Mouse (Mus musculus) gastrocnemius, adult 8-10 months (tissue): Measurements from ENCODE around the gene Acot13. TPM values are rescaled to one million over a fixed set of nuclear protein-coding genes. Genes with fewer than 3 reads are reported as not detected.

ENCODE experiments used
- DNase-seq, 2 experiments: peaks; one replicate each; pipeline ENCODE4 v3.0.0; 2022; ENCODE audit warnings: low spot score in 2 of 2
- total RNA-seq, 4 experiments: library from RNA; stranded (reverse); gene quantifications; 2 replicates each; pipeline ENCODE4 v1.2.4; 2022

The Acot13 gene
- total RNA-seq, 4 experiments from 2014 or later: 129 to 137 (median 136) TPM

DNA sequence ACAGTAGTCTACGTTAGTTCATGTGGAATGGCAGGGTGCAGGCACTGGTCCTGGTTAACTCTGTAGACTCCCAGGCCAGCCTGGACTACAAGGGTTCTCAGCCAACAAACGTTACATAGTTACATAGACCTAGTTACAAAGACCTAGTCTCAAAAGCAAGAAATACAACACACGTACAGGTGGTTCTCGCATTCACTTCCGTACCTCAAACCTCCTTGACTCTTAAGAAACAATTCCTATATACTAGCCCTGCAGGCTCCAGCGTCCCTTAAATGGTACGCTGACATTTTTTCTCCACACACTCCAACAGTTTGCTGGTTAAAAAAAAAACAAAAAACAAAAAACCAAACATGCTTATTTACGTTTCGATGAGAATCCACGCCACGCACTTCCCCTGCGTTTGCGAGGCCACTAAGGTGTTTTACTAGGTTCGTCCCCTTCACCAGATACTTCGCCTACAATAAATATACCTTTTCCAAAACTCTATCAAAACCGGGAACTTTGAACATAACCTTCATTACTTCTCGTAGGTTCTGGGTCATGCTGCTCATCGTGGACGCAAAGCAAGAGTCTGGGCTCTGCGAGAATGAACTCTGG is 486 bp downstream of the Acot13 start:
- no peak for DNase-seq

DNA sequence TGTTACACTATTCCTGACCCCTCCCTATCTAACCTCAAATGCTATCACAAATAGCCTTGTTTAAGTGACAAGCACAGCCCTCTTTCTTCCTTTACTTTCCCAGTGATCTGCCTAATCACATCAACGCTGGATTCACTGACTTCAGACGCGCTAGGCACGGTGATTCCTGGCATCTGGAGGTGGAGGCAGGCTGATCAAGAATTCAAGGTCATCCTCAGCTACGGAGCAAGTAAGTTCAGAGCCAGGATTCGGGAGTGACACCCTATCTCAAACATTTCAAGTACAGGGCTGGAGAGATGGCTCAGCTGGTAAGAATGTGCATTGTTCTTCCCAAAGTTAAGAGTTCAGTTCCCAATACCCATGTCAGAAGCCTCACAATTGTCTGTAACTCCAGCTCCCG is 5.2 kb downstream of the Acot13 start:
- DNase-seq: no peak

DNA sequence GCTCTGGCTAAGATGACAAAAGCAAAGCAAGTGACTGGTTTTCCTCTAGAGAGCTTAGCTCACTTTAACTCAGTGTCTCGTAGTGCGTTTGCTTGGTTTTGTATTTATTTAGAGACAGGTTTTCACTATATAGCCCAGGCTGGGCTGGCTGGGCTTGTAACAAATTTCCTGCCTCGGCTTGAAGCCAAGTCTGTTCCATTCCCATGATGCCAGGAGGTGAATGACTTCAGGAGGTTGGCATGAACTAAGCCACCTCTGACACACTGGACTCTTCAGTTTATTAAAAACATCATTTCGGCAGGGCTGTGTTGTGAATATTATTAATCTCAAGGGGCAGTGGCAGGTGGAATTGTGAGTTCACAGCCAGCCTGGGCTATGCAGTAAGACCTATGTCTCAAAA is 5.8 kb downstream of the Acot13 start:
- DNase-seq: no peak

DNA sequence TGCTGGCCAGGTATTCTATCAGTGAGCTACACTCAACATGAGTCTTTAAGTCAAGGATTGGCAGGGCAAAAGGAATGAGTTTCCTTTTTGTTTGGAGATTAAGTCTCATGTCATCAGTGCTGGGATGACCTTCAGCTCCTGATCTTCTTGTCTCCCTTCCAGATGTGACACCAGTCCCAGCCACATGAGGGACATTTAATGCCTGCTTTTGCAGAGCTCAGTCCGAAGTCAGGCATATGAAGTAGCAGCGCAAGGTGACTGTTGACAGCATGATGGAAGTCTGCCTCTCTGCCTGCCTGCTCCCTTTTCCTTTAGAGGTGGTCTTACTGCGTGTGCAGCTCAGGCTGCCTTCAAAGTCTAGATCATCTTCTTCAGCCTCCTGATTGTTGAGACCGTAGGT is 6.7 kb downstream of the Acot13 start:
- no peak for DNase-seq

DNA sequence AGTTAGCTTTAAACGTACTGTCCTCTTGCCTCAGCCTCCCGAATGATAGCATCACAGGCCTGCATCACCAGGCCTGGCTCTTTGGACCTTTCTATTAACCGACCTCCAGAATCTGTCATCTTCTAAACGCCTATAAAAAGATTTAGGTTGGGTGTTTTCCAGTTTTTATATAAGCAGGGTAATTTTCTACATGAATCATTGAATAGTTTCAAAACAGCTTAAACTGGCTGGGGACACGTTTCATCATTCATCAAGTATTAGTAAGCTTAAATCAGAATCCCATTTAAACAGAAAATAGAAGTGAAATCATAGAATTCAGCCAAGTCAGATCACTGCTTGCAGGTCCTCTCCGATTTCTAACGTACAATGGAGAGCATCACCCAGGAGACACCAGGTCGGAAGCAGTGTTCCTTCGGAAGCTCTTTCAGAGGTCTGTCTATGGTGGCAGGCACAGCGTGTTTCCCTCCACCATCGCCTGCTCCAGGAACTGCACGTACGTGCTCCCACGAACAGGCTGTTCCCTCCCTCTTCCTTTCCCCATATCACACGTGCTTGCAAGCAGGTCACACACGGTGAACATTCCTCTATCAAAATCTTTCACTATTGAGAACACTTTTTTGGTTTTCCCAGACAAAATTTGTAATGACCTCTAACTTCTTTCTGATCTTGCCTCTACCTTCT is 8.5 kb downstream of the Acot13 start:
- DNase-seq: no peak

DNA sequence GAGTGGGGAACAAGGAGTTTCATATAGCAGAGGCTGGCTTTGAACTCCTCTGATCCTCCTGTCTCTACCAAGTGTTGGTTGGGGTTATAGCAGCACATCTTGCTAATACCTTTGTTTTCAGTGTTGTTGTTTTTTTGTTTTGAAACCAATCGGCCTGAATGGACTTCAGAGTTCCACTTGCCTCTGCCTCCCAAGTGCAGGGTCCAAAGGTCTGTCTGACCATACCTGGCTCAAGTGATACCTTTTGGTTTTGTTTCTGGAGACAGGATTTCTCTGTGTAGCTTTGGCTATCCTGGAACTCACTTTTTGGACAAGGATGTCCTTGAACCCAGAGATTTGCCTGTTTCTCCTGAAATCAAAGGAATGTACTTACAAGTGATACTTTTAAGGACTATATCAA is 11.4 kb downstream of the Acot13 start:
- DNase-seq: no peak

DNA sequence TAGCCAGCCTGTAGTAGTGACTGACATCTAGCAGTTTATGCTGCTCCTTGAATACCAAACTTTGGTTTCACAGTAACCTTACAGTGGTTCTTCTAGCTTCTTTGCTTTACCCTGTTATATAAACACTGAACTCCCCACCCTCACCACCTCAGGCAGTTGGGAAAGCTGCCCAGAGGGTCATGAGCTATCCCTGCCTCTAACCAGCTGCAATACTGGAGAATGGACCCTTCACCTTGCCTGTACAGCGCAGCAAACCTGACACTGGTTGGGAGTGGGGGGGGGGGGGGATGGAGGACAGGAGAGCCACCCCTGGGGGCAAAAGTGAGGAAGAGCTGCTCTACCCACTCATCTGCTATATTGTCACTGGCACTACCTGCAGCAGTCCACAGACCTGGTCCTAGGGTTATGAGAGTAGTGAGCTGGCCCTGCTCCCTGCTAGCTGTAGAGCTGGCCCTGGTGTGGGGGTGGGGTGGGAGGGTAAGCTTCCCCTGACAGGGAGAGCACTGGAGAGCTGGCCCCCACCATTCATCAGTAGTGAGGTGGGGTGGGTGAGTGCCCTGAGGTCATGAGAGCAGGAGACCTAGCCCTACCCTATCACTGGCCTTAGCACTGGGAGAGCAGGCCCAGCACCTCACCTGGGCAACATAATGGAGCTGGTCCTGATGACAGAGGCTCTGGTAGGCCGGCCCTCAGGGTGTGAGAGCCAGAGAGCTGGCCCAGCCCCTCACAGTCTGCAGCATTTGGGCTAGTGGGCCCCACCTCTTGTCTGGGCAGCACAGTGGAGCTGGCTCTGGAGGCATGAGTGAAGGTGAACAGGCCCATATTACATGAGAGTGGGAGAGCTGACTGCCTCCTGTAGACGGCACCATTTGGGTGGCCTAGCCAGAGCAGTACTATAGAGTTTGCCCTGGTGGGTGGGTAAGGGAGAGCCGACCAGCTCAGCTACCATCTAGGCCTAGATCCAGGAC is 14.9 kb downstream of the Acot13 start:
- DNase-seq: no peak

DNA sequence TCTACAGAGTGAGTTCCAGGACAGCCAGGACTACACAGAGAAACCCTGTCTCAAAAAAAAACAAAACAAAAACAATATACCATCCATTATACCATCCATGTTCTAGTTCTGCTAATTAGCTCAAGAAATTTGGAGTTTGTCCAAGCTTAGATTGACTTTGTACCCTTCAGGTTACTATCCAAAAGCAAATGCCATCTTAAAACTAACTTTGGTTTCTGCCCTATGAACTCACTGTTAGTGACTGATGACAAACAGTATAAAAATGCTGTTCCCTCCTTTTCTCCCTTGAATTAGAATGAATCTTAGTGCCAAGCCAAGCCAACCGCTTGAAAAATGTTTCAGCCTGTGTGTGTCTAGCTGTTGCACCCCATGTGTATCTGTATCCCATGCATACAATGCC is 16.7 kb downstream of the Acot13 start:
- no peak for DNase-seq

DNA sequence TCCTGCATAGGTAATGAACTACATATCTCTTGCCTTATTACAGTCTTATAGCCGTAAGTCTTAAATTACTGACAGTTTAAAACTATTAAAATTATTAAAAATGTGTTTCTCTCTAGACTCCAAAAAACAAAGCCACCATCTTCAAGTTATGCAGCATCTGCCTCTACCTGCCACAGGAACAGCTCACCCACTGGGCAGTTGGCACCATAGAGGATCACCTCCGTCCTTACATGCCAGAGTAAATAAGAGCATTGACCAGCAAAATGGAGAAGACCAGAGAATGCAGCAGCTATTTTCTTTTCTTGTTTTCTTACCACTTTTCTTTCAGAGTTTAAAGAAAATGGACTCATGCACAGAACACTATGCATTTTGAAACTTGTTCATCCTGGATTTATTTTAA is 18.8 kb downstream of the Acot13 start:
- no peak for DNase-seq

DNA sequence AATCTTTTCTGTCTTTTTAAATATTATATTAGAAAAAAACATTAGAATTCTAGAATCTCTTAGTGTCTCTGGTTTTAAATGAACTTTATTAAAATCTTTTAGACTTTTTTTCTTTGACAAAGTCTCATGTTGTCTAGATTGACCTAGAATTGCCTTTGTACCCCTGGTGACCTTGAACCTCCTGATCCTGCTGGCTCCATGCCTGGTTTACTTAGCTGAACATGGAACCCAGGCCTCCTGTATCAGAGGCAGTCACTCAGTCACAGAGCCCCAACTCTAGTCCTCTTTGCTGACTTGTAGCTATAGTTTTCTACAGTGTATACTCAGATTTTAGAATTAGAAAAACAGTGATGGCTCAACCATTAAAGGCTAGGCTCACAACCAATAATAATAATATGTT is 25.3 kb downstream of the Acot13 start:
- no peak for DNase-seq

DNA sequence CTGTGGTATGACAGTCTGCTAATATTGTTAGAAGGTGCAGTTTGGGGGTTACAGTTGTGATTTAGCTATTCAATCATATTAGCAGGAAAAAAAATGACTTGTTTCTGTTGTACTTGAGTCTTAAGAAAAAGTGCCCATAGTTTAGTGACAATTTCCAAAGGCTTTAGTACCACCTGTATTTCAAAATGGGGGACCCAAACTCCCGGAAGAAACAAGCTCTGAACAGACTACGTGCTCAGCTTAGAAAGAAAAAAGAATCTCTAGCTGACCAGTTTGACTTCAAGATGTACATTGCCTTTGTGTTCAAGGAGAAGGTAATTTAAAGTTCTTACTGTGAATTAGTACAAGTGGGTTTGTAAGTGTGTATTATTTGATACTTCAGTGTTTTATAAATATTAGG is 28.1 kb downstream of the Acot13 start:
- no peak for DNase-seq

DNA sequence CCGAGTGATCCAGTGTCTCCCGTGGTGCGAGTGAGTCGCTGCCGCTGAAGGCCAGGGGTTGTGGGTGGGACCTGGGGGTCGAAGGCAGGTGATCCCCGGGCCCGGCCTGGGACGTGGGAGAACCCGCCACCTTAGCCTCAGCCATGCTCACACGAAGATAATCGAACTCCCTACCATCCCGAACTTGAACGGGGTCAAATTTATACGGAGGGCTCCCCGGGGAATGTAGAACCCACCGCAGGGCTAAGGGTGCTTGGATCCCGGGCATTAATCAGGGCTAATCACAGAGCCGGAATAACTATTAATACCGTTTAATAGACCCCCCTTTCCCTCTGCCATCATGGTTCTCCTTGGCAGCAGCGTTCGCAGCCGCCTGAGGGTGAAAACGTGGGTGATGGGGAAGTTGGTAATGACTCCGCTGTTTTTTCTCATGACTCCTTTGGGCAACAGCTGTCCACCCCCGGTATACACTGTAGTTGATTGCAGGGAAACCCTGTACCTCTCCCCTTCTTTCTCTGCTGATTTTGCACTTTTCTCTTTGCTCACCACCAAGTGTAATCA is 29.1 kb downstream of the Acot13 start:
- no peak for DNase-seq

DNA sequence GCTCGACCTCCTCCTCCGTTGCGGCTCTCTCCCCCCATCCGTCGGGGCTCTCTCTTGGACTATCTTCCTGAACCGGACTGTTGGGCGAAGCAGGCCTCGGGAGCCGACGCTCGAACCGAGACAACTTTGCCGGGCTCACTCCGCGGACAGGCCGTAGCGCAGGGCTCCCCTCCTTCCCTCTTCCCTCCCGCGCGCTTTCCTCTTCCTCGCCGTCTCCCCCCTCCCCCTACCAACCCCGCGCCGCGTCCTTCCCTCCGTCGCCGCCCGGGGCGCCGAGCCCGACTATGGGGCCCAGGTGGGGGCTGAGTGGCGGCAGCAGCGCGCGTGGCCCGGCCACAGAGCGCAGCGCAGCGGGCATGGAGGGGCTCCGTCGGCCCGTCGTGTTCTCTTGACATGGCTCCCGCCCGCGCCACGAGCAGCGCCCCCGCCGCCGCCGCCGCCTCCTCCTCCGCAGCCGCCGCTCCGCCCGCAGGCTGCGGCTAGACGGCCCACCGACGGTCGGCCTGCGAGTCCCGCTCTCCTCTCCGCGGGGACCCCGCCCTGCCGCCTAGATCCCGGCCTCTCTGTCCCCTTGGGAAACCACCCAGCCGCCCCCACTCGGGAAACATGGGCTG is 29.9 kb downstream of the Acot13 start, which contains the start of gene BC005537:
BC005537 (plus strand) TSS at position 350 of the 614 bp plus-strand sequence.
- DNase-seq: peak; percentile 13 to 32

DNA sequence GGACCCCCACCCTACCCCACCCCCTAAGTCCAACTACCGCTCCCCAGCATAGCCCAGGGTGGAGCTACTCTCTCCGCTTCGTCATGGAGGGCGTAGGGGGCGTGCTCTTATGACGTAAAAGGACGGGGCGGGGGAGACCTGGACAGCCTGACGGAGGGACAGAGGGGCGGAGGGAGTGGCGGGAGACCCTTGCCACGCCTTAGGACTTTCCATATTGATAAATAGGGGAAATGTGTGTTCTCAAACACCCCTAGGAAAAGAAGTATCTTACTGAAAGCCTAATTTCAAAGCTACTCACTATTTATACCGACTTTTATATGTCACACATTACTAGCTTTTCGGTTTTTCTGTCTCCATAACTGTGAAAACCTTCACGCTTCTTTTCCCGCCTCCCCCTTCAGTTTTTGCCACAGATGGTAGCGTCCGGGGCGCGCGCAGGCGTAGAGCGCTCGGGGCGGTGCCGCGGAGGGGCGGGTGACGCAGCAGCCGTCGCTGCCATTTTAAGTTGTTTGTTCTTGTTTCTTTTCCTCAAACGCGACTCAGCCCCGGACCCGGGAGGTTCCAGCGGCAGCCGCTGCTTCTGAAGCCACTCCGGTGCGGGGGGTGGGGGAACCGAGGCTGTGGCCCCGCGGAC is 30.5 kb downstream of the Acot13 start:
- peak; percentile 95 for DNase-seq

DNA sequence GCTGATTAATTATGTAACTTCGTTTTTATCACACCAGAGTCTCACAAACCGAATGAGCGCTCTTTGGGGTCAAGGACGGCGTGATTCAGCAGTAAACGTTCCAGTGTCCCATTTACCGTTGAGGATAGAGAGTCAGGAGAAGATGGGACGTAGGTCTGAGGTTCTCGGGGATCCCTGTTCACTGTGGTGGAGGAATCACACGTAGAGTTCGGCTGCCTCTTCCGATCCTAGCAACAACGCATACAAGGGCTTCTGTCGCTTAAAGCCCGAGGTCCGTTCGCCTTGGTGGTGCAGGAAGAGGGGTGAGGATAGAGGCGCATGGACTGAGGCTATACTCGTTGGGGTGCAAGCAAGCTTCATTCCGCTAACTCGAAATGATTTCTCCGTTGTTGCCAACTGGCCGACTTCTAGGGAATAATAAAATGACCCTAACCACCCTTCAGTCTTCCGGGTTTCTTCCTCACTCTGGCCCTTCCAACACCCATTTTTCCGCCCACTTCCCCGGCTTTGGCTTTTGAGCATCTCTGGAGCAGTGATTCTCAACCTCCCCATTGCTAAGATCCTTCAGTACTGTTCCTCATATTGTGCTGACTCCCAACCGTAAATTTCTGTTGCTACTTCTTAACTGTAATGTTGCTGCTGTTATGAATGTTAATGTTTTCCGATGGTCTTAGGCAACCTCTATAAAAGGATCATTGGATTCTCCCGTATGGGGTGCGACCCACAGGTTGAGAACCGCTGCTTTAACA is 31.2 kb downstream of the Acot13 start:
- peak; percentile 17 to 22 for DNase-seq

DNA sequence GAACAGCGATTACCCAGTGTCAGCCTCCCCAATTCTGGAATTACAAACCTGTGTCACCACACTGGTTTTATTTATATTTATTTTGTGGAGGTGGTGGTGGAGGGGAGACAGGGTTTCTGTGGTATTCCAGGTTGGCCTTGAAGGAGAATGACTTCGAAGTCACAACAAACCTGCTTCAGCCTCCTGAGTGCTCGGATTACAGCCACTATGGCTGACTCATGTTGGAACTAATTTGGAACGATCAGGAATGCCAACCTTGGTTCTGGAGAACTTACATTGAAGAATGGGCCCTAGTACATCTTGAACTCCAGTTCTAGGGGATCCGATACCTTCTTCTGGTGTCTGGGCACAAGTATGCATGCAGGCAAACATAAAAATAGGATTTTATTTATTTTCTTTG is 32.0 kb downstream of the Acot13 start:
- no peak for DNase-seq

DNA sequence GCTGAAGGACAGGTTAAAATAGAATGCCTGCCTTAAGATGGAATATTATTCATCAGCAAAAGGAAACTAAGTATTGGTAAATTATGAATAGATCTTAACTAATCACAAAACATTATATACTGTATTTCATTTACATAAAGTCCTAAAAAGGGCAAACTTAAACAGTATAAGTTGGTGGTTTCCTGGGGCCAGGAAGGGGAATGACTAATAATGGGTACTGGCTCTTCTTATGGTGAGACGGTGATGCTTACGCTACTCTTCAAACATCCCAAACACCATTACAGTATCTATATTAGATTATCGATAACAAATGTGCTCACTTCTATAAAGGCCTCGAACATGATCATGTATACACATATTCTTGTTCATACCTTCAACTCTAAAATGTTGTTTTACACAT is 32.7 kb downstream of the Acot13 start:
- DNase-seq: no peak

DNA sequence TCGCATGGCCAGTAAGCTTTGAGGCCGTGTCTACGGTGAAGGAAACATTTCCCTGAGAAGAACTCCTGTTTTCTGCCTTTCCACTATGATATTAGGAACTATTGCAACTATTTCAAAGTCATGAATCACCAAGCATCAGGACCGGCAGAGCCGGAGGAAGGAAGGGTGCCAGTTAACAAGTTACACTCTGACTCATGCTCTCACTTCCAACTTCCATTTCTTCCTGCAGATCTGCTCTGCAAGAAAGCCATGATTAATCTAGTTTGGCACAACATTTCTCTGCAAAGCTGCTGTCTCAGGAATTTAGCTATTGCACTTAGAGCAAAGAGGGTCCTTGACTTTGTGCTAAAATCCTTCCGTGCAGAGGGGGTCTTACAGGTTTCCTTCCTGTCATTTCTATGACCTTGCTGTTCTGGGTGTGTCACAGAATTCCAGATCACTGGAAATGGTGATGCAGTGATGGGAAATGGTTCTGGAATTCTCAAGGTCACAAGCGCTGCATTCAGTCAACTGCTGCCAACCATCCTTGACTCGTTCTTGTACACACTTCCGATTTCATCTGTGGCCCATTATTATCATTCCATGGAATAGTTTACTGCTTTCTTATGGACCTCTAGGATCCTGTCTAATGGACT is 38.8 kb downstream of the Acot13 start:
- no peak for DNase-seq

DNA sequence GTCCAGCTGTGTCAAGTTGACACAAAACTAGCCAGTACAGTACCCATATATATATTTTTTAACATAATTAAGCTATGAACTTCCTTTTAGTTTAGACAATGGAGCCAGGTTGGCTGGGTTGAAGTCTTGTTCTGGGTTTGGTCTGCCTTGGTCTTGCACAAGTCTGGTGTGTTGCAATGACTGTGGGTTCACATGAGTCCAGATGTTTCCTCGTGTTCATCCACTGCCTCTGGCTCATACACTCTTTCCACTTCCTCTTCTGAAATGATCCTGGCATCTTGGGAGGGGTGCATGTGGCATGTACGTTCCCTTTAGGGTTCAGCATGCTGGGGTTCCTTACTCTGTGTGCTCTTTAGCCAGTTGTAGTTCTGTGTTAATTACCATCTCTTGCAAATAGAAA is 40.0 kb downstream of the Acot13 start:
- no peak for DNase-seq

DNA sequence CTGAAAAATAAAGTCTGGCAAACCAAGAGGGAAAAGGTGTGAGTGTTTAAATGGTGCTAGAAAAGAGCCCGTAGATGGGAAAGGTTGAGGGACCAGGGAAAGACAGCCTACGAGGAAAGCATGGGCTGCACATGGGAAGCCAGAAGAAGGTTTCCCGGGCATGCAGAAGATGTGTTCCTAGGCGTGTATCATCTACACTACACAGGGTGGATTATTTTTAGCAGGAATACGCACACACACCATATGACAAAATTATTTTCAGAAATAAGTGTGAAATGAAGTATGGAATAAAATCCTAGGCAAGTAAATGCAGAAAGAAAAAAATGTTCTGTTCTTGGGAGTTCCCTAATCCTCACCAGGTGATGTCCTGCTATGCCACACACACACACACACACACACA is 43.9 kb downstream of the Acot13 start:
- DNase-seq: no peak
